10 mouse cellular contexts compared by ENCODE assay signal in genomic region chr5:96208543-96208942, GRCm38 (mm10). TPM values are rescaled to one million over a fixed set of nuclear protein-coding genes. Genes with fewer than 3 reads are reported as not detected.
A peak's percentile ranks its signal among the peaks of the same experiment; 100 is the strongest.
DNase-seq lines count a peak whose midpoint lies in the region; ATAC-seq and TF ChIP-seq lines count a peak whose summit lies in the region.
"Had no signal": no experiment of that assay in that cellular context is flagged by ENCODE, and none has a peak within 500 bp of the region (broad histone marks: within the 10 kb centered on the region; RNA-seq: fewer than 3 reads in every experiment).

No protein-coding gene starts in this region.

- H3K9me3 ChIP-seq in heart, embryonic 14.5 days (ENCODE audit: control insufficient read depth, low read length) = no peaks in the 10 kb centered on the region
- no peaks in the 10 kb centered on the region for H3K9me3 ChIP-seq in megakaryocyte, embryonic 14.5 days
- no peaks in the 10 kb centered on the region for H3K9me3 ChIP-seq in liver, embryonic 14.5 days (ENCODE audit: control insufficient read depth, low read length)

- no peak for TF ChIP-seq POLR2A in kidney, adult 2 months (IDR thresholded peaks at IDR 0.05; ENCODE audit: low read depth, low read length)

- H3K4me3 ChIP-seq in heart, embryonic 14.5 days (ENCODE audit: control insufficient read depth in 1 of 2, insufficient read depth in 1 of 2, low read depth in 1 of 2, low read length in 2 of 2) = no peak overlapping the region
- H3K4me3 ChIP-seq in megakaryocyte, embryonic 14.5 days (replicated peaks) = peak overlapping the region; percentile 67
- H3K4me3 ChIP-seq in liver, embryonic 14.5 days (ENCODE audit: insufficient read depth in 1 of 2, low read depth in 2 of 2, low read length in 2 of 2) = no peak overlapping the region
- no peak overlapping the region for H3K4me3 ChIP-seq in kidney, adult 2 months (ENCODE audit: insufficient read depth, low read depth, low read length)

- intact Hi-C loops in heart, postnatal 14 days (cut with DNase I) = no loop called here

- H3K27ac ChIP-seq in heart, embryonic 14.5 days (replicated peaks in 1 of 2; ENCODE audit: control insufficient read depth in 1 of 2, insufficient read depth in 1 of 2, low read depth in 2 of 2, low read length in 2 of 2) = no peak overlapping the region
- no peak overlapping the region for H3K27ac ChIP-seq in liver, embryonic 14.5 days
- H3K27ac ChIP-seq in kidney, adult 2 months (ENCODE audit: insufficient read depth, low read depth, low read length) = no peak overlapping the region

- no peak for TF ChIP-seq CTCF in liver, embryonic 14.5 days (IDR thresholded peaks at IDR 0.05; ENCODE audit: low read depth)
- TF ChIP-seq CTCF in kidney, adult 2 months (conservative IDR thresholded peaks at IDR 0.05; ENCODE audit: insufficient read depth, insufficient read length, low read depth, low read length) = no peak

- no peak for ATAC-seq in heart, embryonic 14.5 days (ENCODE audit: insufficient number of reproducible peaks, insufficient read depth, low FRiP score, low read depth)
- no peak for ATAC-seq in megakaryocyte, adult 5-6 weeks (ENCODE audit: poor library complexity, severe bottlenecking)
- ATAC-seq in liver, embryonic 14.5 days (ENCODE audit: insufficient read depth) = no peak

- no peak for TF ChIP-seq EP300 in liver, embryonic 14.5 days (IDR thresholded peaks at IDR 0.05; ENCODE audit: low read depth)

- H3K9ac ChIP-seq in heart, embryonic 14.5 days (ENCODE audit: low read length) = no peak overlapping the region
- H3K9ac ChIP-seq in liver, embryonic 14.5 days (replicated peaks) = no peak overlapping the region

- no peak for DNase-seq in heart, postnatal 14 days
- no peak for DNase-seq in liver, embryonic 14.5 days (ENCODE audit: low read depth in 3 of 3, low spot score in 3 of 3)
- peak; percentile 23 to 29 for DNase-seq in thymus, postnatal 36 days
- DNase-seq in urinary bladder, adult 2 months (ENCODE audit: low spot score) = no peak
- no peak for DNase-seq in kidney, adult 2 months
- DNase-seq: cerebellum, adult 11 months; kidney, adult 9 months had no signal

- peaks cover 5% of the 10 kb centered on the region; the same call in 1 of the 2 replicates for H3K36me3 ChIP-seq in heart, embryonic 14.5 days (ENCODE audit: control insufficient read depth, insufficient read depth, low read length)
- no peaks in the 10 kb centered on the region for H3K36me3 ChIP-seq in megakaryocyte, embryonic 14.5 days (replicated peaks; ENCODE audit: low read length)
- H3K36me3 ChIP-seq in liver, embryonic 14.5 days (replicated peaks; ENCODE audit: control insufficient read depth, insufficient read depth, low read depth) = no peaks in the 10 kb centered on the region
- H3K36me3 ChIP-seq in kidney, adult 2 months (ENCODE audit: control insufficient read depth, insufficient read depth, low read length) = no peaks in the 10 kb centered on the region

- H3K4me1 ChIP-seq in heart, embryonic 14.5 days (ENCODE audit: control insufficient read depth in 2 of 2, insufficient read depth in 2 of 2, low read length in 2 of 2) = peaks cover 3 to 22% of the 10 kb centered on the region in 2 experiments; a peak in 2 of 4 replicates
- H3K4me1 ChIP-seq in megakaryocyte, embryonic 14.5 days = peaks cover 19% of the 10 kb centered on the region
- peaks cover 3 to 11% of the 10 kb centered on the region in 2 experiments for H3K4me1 ChIP-seq in liver, embryonic 14.5 days (replicated peaks; ENCODE audit: control insufficient read depth in 2 of 2, insufficient read depth in 2 of 2, low read length in 1 of 2)
- H3K4me1 ChIP-seq in kidney, adult 2 months (ENCODE audit: control insufficient read depth, insufficient read depth, low read length) = peaks cover 5% of the 10 kb centered on the region; the same call in 1 of the 2 replicates

- H3K4me2 ChIP-seq in heart, embryonic 14.5 days (ENCODE audit: low read length) = peak overlapping the region; percentile 84
- H3K4me2 ChIP-seq in liver, embryonic 14.5 days (ENCODE audit: low read depth) = peak overlapping the region; percentile 92; the same call in 1 of the 2 replicates

- H3K27me3 ChIP-seq in heart, embryonic 14.5 days (ENCODE audit: control insufficient read depth, insufficient read depth, low read length) = no peaks in the 10 kb centered on the region
- no peaks in the 10 kb centered on the region for H3K27me3 ChIP-seq in megakaryocyte, embryonic 14.5 days (replicated peaks)
- no peaks in the 10 kb centered on the region for H3K27me3 ChIP-seq in liver, embryonic 14.5 days (ENCODE audit: control insufficient read depth, insufficient read depth, low read length)
- no peaks in the 10 kb centered on the region for H3K27me3 ChIP-seq in kidney, adult 2 months (replicated peaks; ENCODE audit: control insufficient read depth, insufficient read depth, low read length)

- WGBS in heart, embryonic 14.5 days = 68% methylated on average over 4 of the region's 4 CpGs
- WGBS in liver, embryonic 14.5 days (ENCODE audit: insufficient replicate concordance) = 11% methylated on average over 4 of the region's 4 CpGs
- 35% methylated on average over 4 of the region's 4 CpGs for WGBS in kidney, adult 2 months

RNA-seq across cellular contexts. Expression of gene Mrpl1, which starts 0.8 kb away (rescaled TPM):
- 18.8 and 22.6 TPM in 2 replicates for polyA plus RNA-seq in heart, embryonic 14.5 days (2014; fragmentation: Nextera tagmentation; extraction: Ambion mirVana)
- 10 to 100 TPM; 25.5 to 28.0 TPM for total RNA-seq in heart, postnatal 14 days (2021)
- 1.1 TPM in 1 of 2 replicates, not detected in the other for polyA plus RNA-seq in megakaryocyte, embryonic 14.5 days (2012; ENCODE audit: insufficient read depth, low replicate concordance)
- total RNA-seq in megakaryocyte, adult 5-6 weeks (2015) = 24.4 and 27.6 TPM in 2 replicates
- total RNA-seq in megakaryocyte, adult 5-6 weeks (2017) = 33.4 and 38.2 TPM in 2 replicates
- polyA plus RNA-seq in liver, embryonic 14.5 days (2012; rRNA removed) = 3.4 and 6.0 TPM in 2 replicates
- polyA plus RNA-seq in liver, embryonic 14.5 days (2014; fragmentation: Nextera tagmentation; extraction: Ambion mirVana) = 14.7 and 15.6 TPM in 2 replicates
- 10.4 and 11.5 TPM in 2 replicates for polyA plus RNA-seq in urinary bladder, adult 2 months (2012; rRNA removed)
- 5.5 and 6.6 TPM in 2 replicates for polyA plus RNA-seq in kidney, adult 2 months (2012; rRNA removed)

RNA-seq across cellular contexts. Expression of gene Cnot6l, which starts 44.6 kb away (rescaled TPM):
- 20.8 and 23.9 TPM in 2 replicates for polyA plus RNA-seq in heart, embryonic 14.5 days (2014; fragmentation: Nextera tagmentation; extraction: Ambion mirVana)
- total RNA-seq in heart, postnatal 14 days (2021) = 10 to 100 TPM; 76.2 to 81.2 TPM
- polyA plus RNA-seq in megakaryocyte, embryonic 14.5 days (2012; ENCODE audit: insufficient read depth, low replicate concordance) = 0.35 and 1.6 TPM in 2 replicates
- 87.4 and 95.4 TPM in 2 replicates for total RNA-seq in megakaryocyte, adult 5-6 weeks (2015)
- total RNA-seq in megakaryocyte, adult 5-6 weeks (2017) = 81.4 and 85.0 TPM in 2 replicates
- polyA plus RNA-seq in liver, embryonic 14.5 days (2012; rRNA removed) = 1.8 and 2.8 TPM in 2 replicates
- polyA plus RNA-seq in liver, embryonic 14.5 days (2014; fragmentation: Nextera tagmentation; extraction: Ambion mirVana) = 4.8 and 5.8 TPM in 2 replicates
- polyA plus RNA-seq in urinary bladder, adult 2 months (2012; rRNA removed) = 11.3 and 13.7 TPM in 2 replicates
- 7.2 and 9.9 TPM in 2 replicates for polyA plus RNA-seq in kidney, adult 2 months (2012; rRNA removed)

Comparison
In these comparisons a context has a peak if more than half of its experiments do, and no peak if none do; other contexts are left out.
1. DNase-seq: peak in thymus, postnatal 36 days (2 of 2); none in heart, postnatal 14 days (0 of 2), liver, embryonic 14.5 days (0 of 3), urinary bladder, adult 2 months (single experiment) and kidney, adult 2 months (single experiment).